Mouse (Mus musculus) heart, postnatal 0 days (tissue): ENCODE data around the gene Mad1l1. TPM values are rescaled to one million over a fixed set of nuclear protein-coding genes. Genes with fewer than 3 reads are reported as not detected.

ENCODE experiments used
- ATAC-seq: fragments of 200-750 bp; cut with Nextera tagmentation; 2 replicates; pipeline ENCODE4 v1.8.0; 2017; ENCODE audit warnings: low read depth, moderate number of reproducible peaks, moderate library complexity; ENCODE audit not compliant: insufficient read depth
- DNase-seq: peaks from one replicate; pipeline ENCODE4 v3.0.0-alpha.2; 2016; ENCODE audit warnings: low spot score
- H3K27ac ChIP-seq: fragments of 300-500 bp; sonication (generic); 2 replicates; pipeline ENCODE4 v1.5.1; 2014; ENCODE audit warnings: low read depth, mild to moderate bottlenecking
- H3K27me3 ChIP-seq: fragments of 300-500 bp; sonication (generic); 2 replicates; pipeline ENCODE4 v1.6.1; 2014; ENCODE audit warnings: low read length, mixed read lengths; ENCODE audit not compliant: control insufficient read depth, insufficient read depth
- H3K36me3 ChIP-seq: fragments of 300-500 bp; sonication (generic); replicated peaks from 2 replicates; pipeline ENCODE4 v1.6.1; 2014; ENCODE audit warnings: low read length, mixed read lengths; ENCODE audit not compliant: control insufficient read depth, insufficient read depth
- H3K4me1 ChIP-seq: fragments of 300-500 bp; sonication (generic); 2 replicates; pipeline ENCODE4 v1.6.1; 2014; ENCODE audit warnings: antibody characterized with exemption; ENCODE audit not compliant: control insufficient read depth, insufficient read depth
- H3K4me2 ChIP-seq: fragments of 300-500 bp; sonication (generic); 2 replicates; pipeline ENCODE4 v1.6.1; 2014; ENCODE audit warnings: low read depth, mild to moderate bottlenecking, low read length, moderate library complexity
- H3K4me3 ChIP-seq: fragments of 300-500 bp; sonication (generic); 2 replicates; pipeline ENCODE4 v1.5.1; 2014; ENCODE audit warnings: low read depth, low read length
- H3K9ac ChIP-seq: fragments of 300-500 bp; sonication (generic); replicated peaks from 2 replicates; pipeline ENCODE4 v1.6.1; 2014; ENCODE audit warnings: low read depth, low read length, mixed read lengths
- H3K9me3 ChIP-seq: fragments of 300-500 bp; sonication (generic); replicated peaks from 2 replicates; pipeline ENCODE4 v1.6.1; 2016; ENCODE audit warnings: low read length; ENCODE audit not compliant: control insufficient read depth
- CTCF ChIP-seq: IDR thresholded peaks from 2 replicates; pipeline ENCODE4 v1.5.1; 2016; ENCODE audit warnings: antibody characterized with exemption, control low read depth, low read depth
- EP300 ChIP-seq: IDR thresholded peaks from 2 replicates; pipeline ENCODE4 v1.6.1; 2016; ENCODE audit warnings: antibody characterized with exemption, low read depth
- WGBS: fragments of 180-500 bp; shearing (Covaris S2); extraction: QIAGEN DNeasy Blood & Tissue Kit; methylation state at CpG from one replicate; pipeline ENCODE4 v1.1.7; 2014; 5-methylcytosine and 5-hydroxymethylcytosine counted together
- polyA plus RNA-seq: library from polyadenylated mRNA; unstranded; fragments of >200 nt; fragmentation: Nextera tagmentation; extraction: Ambion mirVana; gene quantifications from 2 replicates; pipeline ENCODE4 v1.2.1, GENCODE M21; 2015
- total RNA-seq: library from RNA; depleted of rRNA; stranded (reverse); fragments of >200 nt; gene quantifications from 2 replicates; pipeline ENCODE4 v1.2.3, GENCODE M21; 2014; ENCODE audit warnings: low replicate concordance

Gene Mad1l1
- total and polyA plus RNA-seq, 2 experiments from 2014 or later: 15.1 to 20.6 TPM

- ATAC-seq: no peak
- no peak for DNase-seq
- no peak overlapping the region for H3K27ac ChIP-seq
- WGBS: 92% methylated on average over 14 of the region's 14 CpGs
- H3K4me3 ChIP-seq: no peak overlapping the region
- peaks cover 4% of the 10 kb centered on the region; the same call in 1 of the 2 replicates for H3K36me3 ChIP-seq
- no peaks in the 10 kb centered on the region for H3K27me3 ChIP-seq
- H3K9ac ChIP-seq: no peak overlapping the region
- no peak for TF ChIP-seq EP300
- TF ChIP-seq CTCF: no peak
- H3K4me2 ChIP-seq: no peak overlapping the region
- H3K9me3 ChIP-seq: no peaks in the 10 kb centered on the region
- no peaks in the 10 kb centered on the region for H3K4me1 ChIP-seq
Measured at GRCm38 (mm10) chr5:140101409-140102009, 219.8 kb downstream of the Mad1l1 start.

DNA sequence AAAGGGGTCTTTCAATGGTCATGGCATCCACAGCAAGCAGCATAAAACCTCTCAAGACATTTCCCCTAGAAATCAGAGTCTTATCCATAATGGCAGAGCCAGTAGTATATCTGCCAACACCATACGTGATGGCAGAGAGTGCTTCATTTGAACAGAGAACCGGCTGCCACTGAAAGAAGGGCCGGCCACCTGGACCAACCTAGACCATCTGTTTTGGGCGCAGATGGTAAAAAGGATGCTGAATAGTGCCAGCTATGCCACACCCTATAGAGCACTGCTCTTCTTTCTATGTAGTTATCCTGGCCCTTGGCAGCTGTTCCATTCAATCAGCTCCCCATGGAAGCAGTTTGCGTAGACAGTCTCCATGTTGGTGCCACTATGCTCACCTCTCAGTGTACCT, 222.6 kb downstream of the Mad1l1 start:
- Histone ChIP-seq H3K36me3 (0 out of 2 replicates have a peak, but pooled peaks cover 2% of the 10 kb centered on the region), H3K27ac (no peak overlapping the region), H3K9me3 (no peaks in the 10 kb centered on the region), H3K27me3 (no peaks in the 10 kb centered on the region), H3K9ac (no peak overlapping the region), H3K4me2 (no peak overlapping the region), H3K4me3 (no peak overlapping the region), H3K4me1 (no peaks in the 10 kb centered on the region)
- no peak for DNase-seq
- TF ChIP-seq CTCF (no peak), EP300 (no peak)
- 91% methylated on average over 5 of the region's 5 CpGs for WGBS
- no peak for ATAC-seq

DNA sequence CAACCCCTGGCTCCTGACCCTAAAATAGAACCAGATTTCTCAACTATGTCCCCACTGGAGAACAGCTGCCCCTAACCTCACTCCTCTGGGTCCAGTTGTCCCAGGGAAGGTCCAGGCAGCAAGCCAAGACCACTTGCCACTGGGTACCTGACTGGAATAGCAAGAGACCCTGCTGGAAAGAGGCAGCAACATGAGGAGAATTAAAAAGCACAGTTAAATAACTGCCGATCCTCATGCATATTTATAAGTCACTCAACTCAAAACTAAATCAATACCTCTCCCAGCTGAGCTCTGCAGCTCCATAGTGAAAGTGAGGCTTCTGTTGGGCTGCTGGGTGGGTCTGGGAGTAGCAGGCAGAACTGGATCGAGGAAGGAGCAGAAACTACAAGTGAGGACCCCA, 226.1 kb downstream of the Mad1l1 start:
- Histone ChIP-seq H3K27me3 (no peaks in the 10 kb centered on the region), H3K36me3 (0 out of 2 replicates have a peak, but pooled peaks cover 6% of the 10 kb centered on the region), H3K4me3 (no peak overlapping the region), H3K27ac (no peak overlapping the region), H3K4me2 (no peak overlapping the region), H3K9ac (no peak overlapping the region), H3K4me1 (no peaks in the 10 kb centered on the region), H3K9me3 (no peaks in the 10 kb centered on the region)
- ATAC-seq (no peak), DNase-seq (no peak)
- 88% methylated on average over 2 of the region's 2 CpGs for WGBS
- no peak for TF ChIP-seq EP300
- TF ChIP-seq CTCF: no peak

DNA sequence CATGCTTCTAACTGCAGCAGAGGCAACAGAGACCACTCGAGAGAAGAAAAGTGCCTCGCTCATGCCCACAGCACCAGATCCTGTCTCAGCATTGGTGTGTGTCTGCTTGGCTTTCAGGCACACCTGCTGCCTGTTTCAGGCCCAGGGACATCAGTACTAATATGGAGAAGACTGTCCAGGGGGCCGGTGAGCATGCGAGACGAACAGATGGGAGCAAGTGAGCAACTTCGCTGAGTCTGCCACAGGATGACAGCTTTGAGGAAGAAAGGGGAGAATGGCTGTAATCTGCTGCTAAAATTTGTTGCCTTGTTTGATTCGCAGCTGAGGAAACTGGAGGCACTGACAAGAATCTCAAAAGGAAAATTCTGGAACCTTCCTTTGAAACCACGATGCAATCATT, 227.9 kb downstream of the Mad1l1 start:
- Histone ChIP-seq H3K4me3 (no peak overlapping the region), H3K4me2 (no peak overlapping the region), H3K9me3 (no peaks in the 10 kb centered on the region), H3K27ac (no peak overlapping the region), H3K27me3 (no peaks in the 10 kb centered on the region), H3K9ac (no peak overlapping the region), H3K4me1 (no peaks in the 10 kb centered on the region), H3K36me3 (0 out of 2 replicates have a peak, but pooled peaks cover 6% of the 10 kb centered on the region)
- no peak for DNase-seq
- no peak for TF ChIP-seq EP300
- TF ChIP-seq CTCF: no peak
- 91% methylated on average over 8 of the region's 8 CpGs for WGBS
- no peak for ATAC-seq

DNA sequence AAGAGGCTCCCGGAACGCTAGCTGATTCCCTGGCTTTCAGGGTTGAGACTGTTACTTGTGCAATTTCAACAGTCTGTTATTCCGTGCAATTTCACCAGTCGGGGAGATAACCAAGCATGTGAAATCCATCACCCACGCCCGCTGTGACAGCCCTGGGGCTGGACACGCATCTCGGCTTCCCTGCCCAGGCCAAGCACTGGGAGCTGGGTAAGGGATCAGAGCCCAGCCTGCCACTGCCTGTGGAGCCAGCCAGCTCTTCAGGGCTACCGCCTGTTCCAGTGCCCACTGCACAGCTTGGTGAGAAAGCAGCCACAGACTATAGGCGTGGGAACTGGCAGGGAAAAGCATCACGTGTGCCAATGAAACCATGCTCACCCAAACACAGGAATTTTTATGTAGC, 229.8 kb downstream of the Mad1l1 start:
- DNase-seq: no peak
- ATAC-seq: no peak
- Histone ChIP-seq H3K36me3 (peaks cover 12% of the 10 kb centered on the region; the same call in 1 of the 2 replicates), H3K4me1 (no peaks in the 10 kb centered on the region), H3K4me3 (no peak overlapping the region), H3K9ac (no peak overlapping the region), H3K4me2 (no peak overlapping the region), H3K27ac (no peak overlapping the region), H3K27me3 (no peaks in the 10 kb centered on the region), H3K9me3 (no peaks in the 10 kb centered on the region)
- WGBS: 74% methylated on average over 11 of the region's 11 CpGs
- TF ChIP-seq CTCF: no peak
- TF ChIP-seq EP300: no peak

DNA sequence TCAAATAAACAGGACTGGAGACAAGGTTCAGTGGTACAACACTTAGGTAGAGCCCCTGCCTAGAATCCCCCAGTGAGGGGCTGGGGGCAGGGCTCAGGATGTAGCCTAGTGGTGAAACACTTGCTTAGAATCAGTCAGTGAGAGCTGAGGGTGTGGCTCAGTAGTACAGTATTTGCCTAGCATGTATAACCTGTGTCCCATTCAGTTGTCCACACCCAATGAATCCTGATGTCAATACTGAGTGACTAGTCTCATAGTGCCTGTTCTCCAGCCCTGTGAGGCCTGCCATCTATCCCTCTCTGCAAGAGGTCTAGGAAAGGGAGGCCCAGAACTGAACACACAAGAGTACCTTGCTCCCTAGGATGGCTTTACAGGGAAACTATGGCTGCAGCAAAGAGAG, 232.1 kb downstream of the Mad1l1 start:
- Histone ChIP-seq H3K4me1 (no peaks in the 10 kb centered on the region), H3K4me2 (no peak overlapping the region), H3K27me3 (no peaks in the 10 kb centered on the region), H3K9me3 (no peaks in the 10 kb centered on the region), H3K4me3 (no peak overlapping the region), H3K36me3 (peaks cover 14% of the 10 kb centered on the region; the same call in 1 of the 2 replicates), H3K27ac (no peak overlapping the region), H3K9ac (no peak overlapping the region)
- DNase-seq (no peak), ATAC-seq (no peak)
- no peak for TF ChIP-seq EP300
- TF ChIP-seq CTCF: no peak
